Mouse (Mus musculus): ENCODE data around the gene Gm10118. TPM values are rescaled to one million over a fixed set of nuclear protein-coding genes. Genes with fewer than 3 reads are reported as not detected.

The Gm10118 gene
- total RNA-seq (2021) = not detected
- long read RNA-seq, experiment 1, transcript Gm10118-201 (1 exons, 2,569 nt) = major isoform, 5 of 5 reads
- long read RNA-seq, experiment 1, partial matches to known transcripts = 0 of 5 reads
- long read RNA-seq, experiment 1, other reads (novel, unspliced or antisense) = 0 of 5 reads
- long read RNA-seq, experiment 2, partial matches to known transcripts = 0 of 1 reads
- long read RNA-seq, experiment 2, other reads (novel, unspliced or antisense) = 0 of 1 reads

- DNase-seq = no peak
- intact Hi-C loops (cut with DNase I) = no loop called here
These were observed at the start of gene Gm10118 for GRCm38 (mm10) chr10:63927334-63927733. TSS of gene Gm10118 (minus strand) at chr10:63927434.

- no peak for DNase-seq
These were observed 45.1 kb upstream of the Gm10118 start for GRCm38 (mm10) chr10:63972300-63972699.

GRCm38 (mm10) chr10:63954308-63954930 is 27.2 kb upstream of the Gm10118 start:
- DNase-seq = peak; percentile 52 to 62
- intact Hi-C loops (cut with DNase I) = no loop called here

More at GRCm38 (mm10) chr10:63972300-63972699, 45.1 kb upstream of the Gm10118 start:
- intact Hi-C loops (cut with DNase I) = no loop called here

GRCm38 (mm10) chr10:63951481-63951880 is 24.2 kb upstream of the Gm10118 start:
- intact Hi-C loops (cut with DNase I) = no loop called here
- DNase-seq = no peak

- intact Hi-C loops (cut with DNase I) = no loop called here
- no peak for DNase-seq
These were observed 23.6 kb upstream of the Gm10118 start for GRCm38 (mm10) chr10:63950867-63951266.

GRCm38 (mm10) chr10:63947266-63947665 is 20.0 kb upstream of the Gm10118 start:
- no peak for DNase-seq
- intact Hi-C loops (cut with DNase I) = no loop called here

GRCm38 (mm10) chr10:63945534-63945933 is 18.3 kb upstream of the Gm10118 start:
- DNase-seq = no peak
- intact Hi-C loops (cut with DNase I) = no loop called here

- intact Hi-C loops (cut with DNase I) = no loop called here
- DNase-seq = no peak
These were observed 6.7 kb upstream of the Gm10118 start for GRCm38 (mm10) chr10:63933946-63934345.

GRCm38 (mm10) chr10:63908878-63909277 is 18.4 kb downstream of the Gm10118 start:
- intact Hi-C loops (cut with DNase I) = no loop called here
- no peak for DNase-seq

GRCm38 (mm10) chr10:63899891-63900290 is 27.3 kb downstream of the Gm10118 start:
- DNase-seq = no peak
- intact Hi-C loops (cut with DNase I) = no loop called here

- DNase-seq = no peak
- intact Hi-C loops (cut with DNase I) = no loop called here
These were observed 32.6 kb downstream of the Gm10118 start for GRCm38 (mm10) chr10:63894612-63895011.

- intact Hi-C loops (cut with DNase I) = no loop called here
- no peak for DNase-seq
These were observed 40.7 kb downstream of the Gm10118 start for GRCm38 (mm10) chr10:63886449-63887088.

GRCm38 (mm10) chr10:63880462-63880903 is 46.8 kb downstream of the Gm10118 start:
- intact Hi-C loops (cut with DNase I) = no loop called here
- peak; percentile 13 to 23 for DNase-seq

Other genes with a start within 250 kb of the Gm10118 start
- gene Lrrtm3, start 162.8 kb upstream of the Gm10118 start, total RNA-seq (2021) = under 1 TPM; 0.15 to 0.54 TPM